Mouse (Mus musculus) stomach, postnatal 0 days (tissue): ENCODE measurements around the gene Il23r.

Experiments
- CTCF ChIP-seq: IDR thresholded peaks from 2 replicates; pipeline ENCODE4 v1.5.1; 2016; ENCODE audit warnings: antibody characterized with exemption, low read depth, mild to moderate bottlenecking, moderate library complexity
- EP300 ChIP-seq: optimal IDR thresholded peaks from 2 replicates; pipeline ENCODE3; 2016; ENCODE audit warnings: antibody characterized with exemption

DNA sequence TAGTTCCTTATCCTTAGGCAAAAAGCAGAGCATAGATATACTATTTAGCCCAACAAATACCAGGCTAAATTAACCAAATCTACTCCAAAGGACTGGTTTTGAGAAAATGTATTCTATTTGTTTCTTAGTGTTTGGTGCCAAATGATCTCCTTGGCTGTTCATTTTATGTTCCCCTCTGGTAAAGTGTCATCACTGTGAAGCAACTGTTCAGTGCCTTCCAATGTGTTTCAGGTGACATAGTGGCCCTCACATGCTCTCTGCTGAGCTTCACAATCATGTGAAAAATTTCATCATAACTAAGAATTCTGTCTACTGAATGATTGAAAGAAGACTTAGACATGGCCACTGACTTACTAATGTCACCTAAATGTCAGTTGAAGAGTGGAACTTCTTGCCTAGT is 54.6 kb downstream of the Il23r start:
- TF ChIP-seq EP300 (no peak), CTCF (no peak)
